Mouse (Mus musculus): ENCODE measurements around the gene Anxa11.
A peak's percentile ranks its signal among the peaks of the same experiment; 100 is the strongest.
"Not testable (repeated sequence)": the region's sequence is repeated elsewhere in the genome, so short reads cannot be mapped to it uniquely, and the experiment has no call there.

The Anxa11 gene

DNA sequence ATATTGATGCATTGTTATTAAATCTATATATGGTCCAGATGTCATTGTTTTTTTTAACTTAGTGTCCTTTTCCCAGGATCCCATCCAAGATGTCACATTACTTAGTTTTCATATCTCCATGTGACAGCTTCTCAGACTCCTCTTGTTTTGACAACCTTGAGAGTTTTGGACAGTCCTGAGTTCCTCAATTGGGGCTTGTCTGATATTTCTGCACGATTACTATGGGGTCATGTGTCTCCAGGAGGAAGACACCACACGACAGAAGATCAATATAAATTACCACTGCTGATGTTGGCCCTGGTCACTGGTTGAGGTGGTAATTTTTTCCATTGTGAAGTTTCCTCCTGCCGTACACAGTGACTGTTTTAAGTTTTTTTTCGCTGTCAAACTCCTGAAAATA, 377 bp upstream of the Anxa11 start:
- no peak for DNase-seq (ENCODE audit: low spot score)

DNA sequence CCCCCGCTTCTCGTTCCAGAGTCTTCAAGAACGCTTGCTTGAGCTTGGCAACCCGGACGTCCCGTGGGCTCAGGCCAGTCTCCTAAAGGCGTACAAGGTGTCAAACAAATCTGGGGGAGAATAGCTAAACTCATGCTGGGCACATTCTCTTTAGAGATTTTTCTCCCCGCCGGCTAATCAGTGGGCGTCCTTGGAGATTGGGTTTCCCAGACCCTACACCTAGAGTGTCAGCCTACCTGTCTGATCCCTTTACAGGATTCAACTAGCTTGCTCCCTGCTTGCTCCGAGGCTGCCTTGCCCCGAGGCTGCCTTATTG, 690 bp downstream of the Anxa11 start:
- no peak for DNase-seq (ENCODE audit: low spot score)

- DNase-seq (ENCODE audit: low spot score): no peak
These were observed 2.4 kb downstream of the Anxa11 start for GRCm38 (mm10) chr14:25844372-25844771.

DNA sequence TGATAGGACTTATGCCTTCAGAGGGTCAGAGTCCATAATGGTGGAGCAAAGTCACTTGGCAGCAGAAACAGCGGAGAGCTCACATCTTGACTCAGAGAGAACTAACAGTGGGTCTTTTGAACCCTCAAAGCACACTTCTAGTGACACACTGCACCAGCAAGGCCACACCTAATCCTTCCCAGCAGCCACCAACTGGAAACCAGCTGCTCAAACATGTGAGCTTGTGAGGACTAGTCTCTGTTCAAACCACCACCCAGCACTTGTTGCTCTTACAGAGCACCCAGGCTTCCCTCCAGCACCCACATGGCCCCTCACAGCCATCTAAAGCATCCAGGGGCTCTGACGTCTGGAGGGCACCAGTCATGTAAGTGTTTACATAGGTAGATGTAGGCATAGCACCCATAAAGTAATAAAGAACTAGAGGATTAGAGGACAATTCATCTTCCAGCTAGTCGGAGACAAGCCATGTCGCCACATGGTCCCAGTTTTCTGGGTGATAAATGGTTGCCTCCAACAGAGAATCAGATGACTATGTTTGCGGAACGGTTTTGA, 4.0 kb downstream of the Anxa11 start:
- no peak for DNase-seq (ENCODE audit: low spot score)

- no peak for DNase-seq (ENCODE audit: low spot score)
These were observed 4.6 kb downstream of the Anxa11 start for GRCm38 (mm10) chr14:25846516-25846915.

- no peak for DNase-seq (ENCODE audit: low spot score)
These were observed 5.7 kb downstream of the Anxa11 start for GRCm38 (mm10) chr14:25847660-25848059.

- DNase-seq (ENCODE audit: low spot score): no peak
These were observed 6.3 kb downstream of the Anxa11 start for GRCm38 (mm10) chr14:25848237-25848636.

GRCm38 (mm10) chr14:25848708-25849107, 6.8 kb downstream of the Anxa11 start:
- DNase-seq (ENCODE audit: low spot score): not testable (repeated sequence)

DNA sequence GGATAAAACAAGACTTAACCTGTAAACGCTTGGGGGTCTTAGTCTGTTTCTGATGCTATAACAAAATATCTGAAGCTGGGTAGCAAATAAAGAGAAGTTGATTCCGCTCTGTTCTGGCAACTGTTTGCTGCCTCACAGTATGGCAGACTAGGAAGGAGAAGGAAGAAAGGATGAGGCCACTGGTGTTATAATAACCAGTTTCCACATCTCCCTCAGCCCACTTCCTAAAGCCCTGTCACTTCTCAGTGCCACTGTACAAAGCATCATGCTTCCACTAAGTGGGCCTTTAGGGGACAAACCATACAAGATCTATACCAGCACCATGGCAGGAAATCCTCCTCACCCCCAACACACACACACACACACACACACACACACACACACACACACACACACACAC, 8.5 kb downstream of the Anxa11 start:
- no peak for DNase-seq (ENCODE audit: low spot score)

- DNase-seq (ENCODE audit: low spot score): no peak
These were observed 9.2 kb downstream of the Anxa11 start for GRCm38 (mm10) chr14:25851189-25851588.

DNA sequence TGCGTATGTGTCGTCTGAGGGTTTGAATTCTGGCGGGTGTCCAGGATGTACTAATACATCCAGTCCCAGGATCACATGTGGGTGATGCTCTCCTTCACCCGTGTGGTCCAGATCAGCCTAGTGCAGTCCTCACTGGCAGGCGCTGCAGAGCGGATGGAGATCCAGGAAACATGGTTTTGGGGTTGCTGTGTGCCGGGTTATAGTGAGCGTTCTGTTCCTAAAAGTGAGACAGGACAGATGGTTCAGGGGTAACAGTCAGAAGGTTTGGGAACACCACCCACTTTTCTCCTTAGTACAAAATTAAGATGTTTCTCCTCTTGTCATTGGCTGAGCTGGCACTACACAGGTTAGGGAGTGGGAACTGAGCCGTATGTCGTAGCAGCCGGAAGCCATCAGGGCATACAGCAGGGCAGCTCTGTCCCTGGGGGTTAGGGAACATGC, 10.2 kb downstream of the Anxa11 start:
- DNase-seq (ENCODE audit: low spot score): no peak

DNA sequence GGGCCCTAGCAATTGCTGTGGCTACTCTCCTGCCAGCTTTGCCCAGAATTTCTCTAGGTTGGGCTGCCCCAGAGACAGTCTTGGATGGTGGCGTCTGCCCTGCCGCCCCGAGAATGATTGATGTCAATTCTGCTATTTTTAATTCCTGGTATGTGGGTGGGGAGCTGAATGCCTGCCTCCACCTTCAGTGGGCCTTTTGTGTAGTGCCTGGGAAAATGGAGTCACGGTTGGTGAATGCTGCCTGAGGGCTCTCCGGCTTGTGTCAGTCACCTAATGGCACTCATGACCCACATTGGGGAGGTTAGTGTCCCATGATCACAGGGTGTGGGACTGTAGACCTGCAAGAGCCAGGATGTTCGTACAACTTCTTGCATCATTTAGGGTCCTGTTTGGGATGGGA, 11.3 kb downstream of the Anxa11 start:
- DNase-seq (ENCODE audit: low spot score): no peak

DNA sequence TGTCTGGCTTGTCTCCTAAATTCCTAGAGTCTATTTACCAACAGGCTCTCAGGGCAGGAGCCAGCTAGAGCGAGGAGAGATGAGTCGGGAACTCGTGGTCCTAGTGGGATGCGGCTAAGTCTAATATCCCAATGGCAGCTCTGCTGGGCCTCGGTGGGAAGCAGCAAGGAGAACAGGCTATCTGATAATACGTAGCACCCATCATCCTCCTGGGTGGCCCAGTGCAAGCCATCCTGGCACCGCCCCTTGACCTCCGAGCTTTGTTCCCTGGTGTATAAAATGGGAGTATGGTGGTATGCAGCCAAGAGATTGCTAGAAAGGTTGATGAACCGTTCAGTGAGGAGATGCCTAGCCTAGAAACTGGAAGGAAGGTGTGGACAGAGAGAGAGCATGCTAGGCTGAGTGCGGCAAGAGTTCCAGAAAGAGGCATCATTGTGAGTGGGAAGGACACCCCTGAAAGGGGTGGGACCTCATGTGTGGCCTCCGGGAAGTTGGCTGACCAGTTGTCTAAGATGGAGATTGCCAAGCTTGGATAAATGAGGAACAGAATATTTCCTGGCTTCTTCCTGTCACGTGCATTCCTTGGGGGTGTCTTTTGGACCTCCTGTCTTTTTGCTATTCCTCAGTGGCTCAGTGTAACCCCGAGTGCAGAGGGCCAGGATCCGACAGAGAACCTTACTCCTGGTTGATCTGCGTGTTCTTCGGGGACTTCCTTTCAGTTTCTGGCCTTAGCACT, 11.9 kb downstream of the Anxa11 start:
- DNase-seq (ENCODE audit: low spot score): no peak

DNA sequence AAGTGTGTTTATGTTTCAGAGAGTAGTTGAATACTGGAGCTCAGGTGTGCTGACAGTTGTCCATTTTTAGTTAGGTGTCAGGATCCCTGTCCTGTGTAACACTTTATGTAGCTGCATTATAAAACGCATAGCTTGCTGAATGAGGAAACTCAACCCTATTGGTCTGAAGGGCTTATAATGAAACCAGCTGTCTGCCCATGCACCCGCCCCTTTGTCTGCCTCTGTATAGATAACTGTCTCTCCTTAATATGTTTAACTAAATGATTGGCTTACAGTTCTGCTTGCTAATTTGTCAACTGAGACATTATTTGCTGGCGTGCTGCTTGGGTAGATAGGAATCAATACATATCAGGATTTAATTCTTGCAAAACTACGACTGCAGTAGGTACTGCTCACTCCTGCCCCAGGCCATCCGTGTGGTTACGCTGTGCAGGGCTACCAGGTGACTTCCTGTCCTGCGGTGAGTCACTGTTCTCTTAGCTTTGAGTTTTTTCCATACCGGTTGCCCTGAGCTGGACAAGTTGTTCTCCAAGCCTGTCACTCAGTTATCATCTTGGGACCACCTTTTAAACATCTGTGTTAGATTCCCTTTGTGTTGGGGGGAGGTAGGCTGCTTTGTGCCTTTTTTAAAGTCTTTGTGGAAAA, 13.4 kb downstream of the Anxa11 start:
- DNase-seq (ENCODE audit: low spot score): peak; percentile 37

- no peak for DNase-seq (ENCODE audit: low spot score)
These were observed 15.2 kb downstream of the Anxa11 start for GRCm38 (mm10) chr14:25857168-25857621.

DNA sequence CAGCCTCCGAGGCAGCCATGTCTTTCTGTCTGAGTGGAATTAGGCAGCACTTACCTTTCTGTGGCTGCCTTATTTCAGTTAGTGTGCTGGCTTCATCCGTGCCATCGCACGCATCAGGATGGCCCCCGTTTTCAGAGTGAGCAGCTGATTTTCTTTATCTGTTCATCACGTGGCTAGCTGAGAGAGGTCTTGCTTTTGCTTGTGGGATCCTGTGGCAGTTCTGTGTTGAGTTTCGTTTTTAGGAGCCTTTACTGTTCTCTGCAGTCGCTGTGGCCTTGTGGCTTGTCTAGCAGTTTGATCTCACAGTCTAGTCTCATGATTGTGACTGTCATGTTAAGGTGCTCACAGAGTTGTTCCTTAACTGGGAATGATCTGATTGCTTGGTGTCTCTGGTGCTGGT, 16.0 kb downstream of the Anxa11 start:
- DNase-seq (ENCODE audit: low spot score): no peak

GRCm38 (mm10) chr14:25861771-25862530, 20.0 kb downstream of the Anxa11 start:
- no peak for DNase-seq (ENCODE audit: low spot score)

GRCm38 (mm10) chr14:25863721-25864120, 21.8 kb downstream of the Anxa11 start:
- no peak for DNase-seq (ENCODE audit: low spot score)

- DNase-seq (ENCODE audit: low spot score): no peak
These were observed 23.3 kb downstream of the Anxa11 start for GRCm38 (mm10) chr14:25865251-25865650.

DNA sequence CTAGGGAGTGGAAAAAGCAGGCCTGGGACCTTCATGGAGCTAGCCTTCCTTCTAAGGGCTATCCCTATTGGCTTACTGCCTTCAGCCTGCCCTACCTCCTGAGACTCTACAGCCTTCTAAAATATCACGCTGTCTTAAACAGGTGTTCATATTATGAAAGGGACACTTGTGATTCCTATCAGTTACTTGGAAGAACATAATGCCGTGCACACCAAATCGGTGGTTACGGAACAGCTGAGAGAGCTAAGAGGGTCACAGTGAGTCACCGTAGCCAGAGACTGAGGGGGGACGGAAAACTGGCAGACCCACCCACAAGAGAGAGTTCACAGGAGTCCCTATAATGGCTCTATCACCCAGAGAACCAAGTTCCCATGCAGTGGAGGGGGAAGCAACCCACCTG, 24.4 kb downstream of the Anxa11 start:
- no peak for DNase-seq (ENCODE audit: low spot score)

GRCm38 (mm10) chr14:25866832-25867231, 24.9 kb downstream of the Anxa11 start:
- DNase-seq (ENCODE audit: low spot score): no peak

DNA sequence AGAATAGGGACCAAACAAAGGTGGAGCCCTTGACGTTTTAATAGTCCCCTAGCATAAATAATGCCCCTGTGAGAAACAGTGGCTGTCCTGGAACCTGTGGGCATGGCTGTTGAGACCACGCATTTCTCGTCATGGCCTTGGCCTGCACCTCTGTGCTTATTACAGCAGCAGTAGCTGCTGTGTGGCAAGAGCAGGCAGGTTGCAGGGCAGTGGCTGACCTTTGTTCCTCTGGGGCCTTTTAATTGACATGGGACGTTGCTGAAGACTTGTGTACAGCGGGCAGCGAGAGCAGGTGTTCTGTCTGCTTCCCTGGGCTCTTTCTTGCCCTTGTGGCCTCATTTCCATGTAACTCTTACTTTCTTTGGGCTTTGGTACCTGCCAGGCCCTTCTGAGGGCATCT, 25.9 kb downstream of the Anxa11 start:
- no peak for DNase-seq (ENCODE audit: low spot score)

GRCm38 (mm10) chr14:25868706-25869105, 26.8 kb downstream of the Anxa11 start:
- DNase-seq (ENCODE audit: low spot score): no peak

All from MN1 (cell line).